Mouse (Mus musculus): ENCODE measurements around the gene Cacna2d3. TPM values are rescaled to one million over a fixed set of nuclear protein-coding genes. Genes with fewer than 3 reads are reported as not detected.

Cacna2d3 gene
- 0.84 and 0.92 TPM in 2 replicates for polyA plus RNA-seq (2015; fragmentation: Nextera tagmentation; extraction: Ambion mirVana)

DNA sequence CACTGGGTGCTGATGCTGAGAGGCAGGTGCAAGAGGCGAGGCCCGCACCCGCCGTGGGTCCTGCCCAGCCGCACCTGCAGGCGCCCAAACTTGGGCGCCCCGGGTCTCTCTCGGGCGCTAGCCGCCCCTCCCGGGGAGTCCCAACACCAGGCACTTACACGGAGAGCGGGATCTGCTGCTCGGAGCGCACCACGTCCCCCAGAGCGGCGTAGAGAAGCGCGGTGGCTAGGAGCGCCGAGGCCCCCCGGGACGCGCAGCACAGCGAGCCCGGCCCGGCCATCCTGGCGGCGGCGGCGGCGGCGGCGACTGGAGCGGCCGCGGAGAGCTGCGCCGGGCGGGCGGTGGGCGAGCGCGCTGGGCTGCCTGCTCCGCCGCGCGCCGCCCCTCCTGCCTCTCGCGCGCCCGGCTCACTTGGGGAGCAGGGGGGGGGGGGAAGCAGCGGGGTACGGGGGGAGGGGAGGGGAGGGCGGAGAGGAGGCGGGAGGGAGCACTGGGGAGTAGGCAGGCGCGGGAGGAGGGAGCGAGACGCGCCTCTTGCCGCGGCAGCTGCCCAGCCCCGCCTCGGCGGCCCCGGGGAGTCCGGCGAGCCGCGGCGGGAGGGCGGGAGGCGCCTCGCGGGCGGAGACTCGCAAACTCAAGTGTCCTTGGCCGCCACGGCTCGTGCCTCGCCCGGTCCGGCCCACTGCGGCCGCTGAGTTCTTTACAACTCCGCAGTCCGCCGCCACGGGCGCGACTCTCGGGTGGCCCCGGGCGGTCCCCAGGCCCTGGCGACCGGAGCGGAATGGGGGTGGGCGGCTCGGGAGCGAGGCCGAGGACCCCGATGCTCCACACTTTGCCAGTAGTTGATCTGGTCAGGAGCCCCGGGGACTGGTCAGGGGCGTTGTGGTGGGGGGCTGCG is at the start of gene Cacna2d3:
Gene Cacna2d3 (minus strand): TSS at position 377 of the 898 bp plus-strand sequence.
- H3K9me3 ChIP-seq (ENCODE audit: control insufficient read depth, low read length), result no peaks in the 10 kb centered on the region

DNA sequence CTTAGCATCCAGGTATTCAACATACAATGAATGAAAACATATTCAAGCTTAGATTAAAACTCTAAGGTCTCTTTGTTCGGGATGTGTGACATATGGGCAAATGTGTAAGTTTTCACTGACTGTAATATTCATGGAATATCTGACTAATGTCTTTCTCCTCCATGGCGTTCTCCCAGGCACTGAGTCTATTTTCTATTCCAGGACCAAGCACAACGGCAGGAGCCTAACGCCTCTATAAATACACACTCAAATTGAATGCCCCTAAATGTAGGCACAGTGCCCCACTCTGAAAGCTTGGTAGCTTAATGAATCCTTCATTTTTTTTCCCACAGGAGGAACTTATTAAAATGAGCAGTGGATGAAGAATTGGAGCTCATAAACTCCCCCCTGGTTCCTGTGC is 47.8 kb upstream of the Cacna2d3 start:
- Histone ChIP-seq H3K4me3 (ENCODE audit: low read length) (no peak overlapping the region), H3K9ac (ENCODE audit: low read depth, low read length) (no peak overlapping the region), H3K9me3 (ENCODE audit: control insufficient read depth, low read length) (no peaks in the 10 kb centered on the region; the same call in 1 of the 2 replicates), H3K27ac (ENCODE audit: low read length) (no peak overlapping the region), H3K4me1 (ENCODE audit: control insufficient read depth, insufficient read depth, low read length) (no peaks in the 10 kb centered on the region), H3K27me3 (replicated peaks; ENCODE audit: control insufficient read depth, insufficient read depth, low read length) (no peaks in the 10 kb centered on the region), H3K36me3 (ENCODE audit: control insufficient read depth, insufficient read depth, low read length) (no peaks in the 10 kb centered on the region), H3K4me2 (ENCODE audit: low read depth, low read length) (no peak overlapping the region)
- no peak for ATAC-seq
- 88% methylated on average over 4 of the region's 4 CpGs for WGBS

More for the DNA sequence above, at the start of gene Cacna2d3:
- Histone ChIP-seq H3K4me3 (ENCODE audit: low read length) (peak within 1 kb of the TSS; percentile 65), H3K27me3 (replicated peaks; ENCODE audit: control insufficient read depth, insufficient read depth, low read length) (peaks cover 68% of the 10 kb centered on the region), H3K27ac (ENCODE audit: low read length) (no peak within 1 kb of the TSS; the same call in 1 of the 2 replicates), H3K4me2 (ENCODE audit: low read depth, low read length) (peak within 1 kb of the TSS; percentile 100), H3K4me1 (ENCODE audit: control insufficient read depth, insufficient read depth, low read length) (0 out of 2 replicates have a peak, but pooled peaks cover 7% of the 10 kb centered on the region), H3K36me3 (ENCODE audit: control insufficient read depth, insufficient read depth, low read length) (no peaks in the 10 kb centered on the region), H3K9ac (ENCODE audit: low read depth, low read length) (peak within 1 kb of the TSS; percentile 67)
- peak; percentile 85 for ATAC-seq
- under 1% methylated on average over 89 of the region's 109 CpGs for WGBS

DNA sequence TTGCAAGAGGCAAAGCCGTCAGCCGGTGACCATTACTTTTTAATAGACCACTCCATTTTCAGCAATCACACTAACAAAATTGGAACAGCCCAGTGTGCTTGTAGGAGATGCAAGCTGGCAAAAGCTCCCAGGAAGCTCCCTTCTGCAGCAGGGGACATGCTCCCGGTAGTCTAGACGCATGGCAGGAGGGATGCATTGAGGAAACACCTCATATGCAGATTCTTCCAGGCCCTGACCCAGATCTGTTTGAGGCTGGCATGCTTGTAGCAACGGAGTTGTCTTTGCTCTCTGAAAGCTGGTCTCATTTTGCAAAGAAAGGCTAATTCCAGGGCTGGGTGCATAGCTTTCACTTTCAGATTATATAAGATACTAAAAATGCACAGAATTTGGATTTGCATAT is 31.2 kb upstream of the Cacna2d3 start:
- Histone ChIP-seq H3K4me3 (ENCODE audit: low read length) (no peak overlapping the region), H3K4me2 (ENCODE audit: low read depth, low read length) (no peak overlapping the region), H3K9me3 (ENCODE audit: control insufficient read depth, low read length) (no peaks in the 10 kb centered on the region), H3K4me1 (ENCODE audit: control insufficient read depth, insufficient read depth, low read length) (no peaks in the 10 kb centered on the region), H3K27ac (ENCODE audit: low read length) (no peak overlapping the region), H3K27me3 (replicated peaks; ENCODE audit: control insufficient read depth, insufficient read depth, low read length) (no peaks in the 10 kb centered on the region), H3K9ac (ENCODE audit: low read depth, low read length) (no peak overlapping the region), H3K36me3 (ENCODE audit: control insufficient read depth, insufficient read depth, low read length) (no peaks in the 10 kb centered on the region)
- ATAC-seq, result no peak
- WGBS, result 66% methylated on average over 5 of the region's 5 CpGs

DNA sequence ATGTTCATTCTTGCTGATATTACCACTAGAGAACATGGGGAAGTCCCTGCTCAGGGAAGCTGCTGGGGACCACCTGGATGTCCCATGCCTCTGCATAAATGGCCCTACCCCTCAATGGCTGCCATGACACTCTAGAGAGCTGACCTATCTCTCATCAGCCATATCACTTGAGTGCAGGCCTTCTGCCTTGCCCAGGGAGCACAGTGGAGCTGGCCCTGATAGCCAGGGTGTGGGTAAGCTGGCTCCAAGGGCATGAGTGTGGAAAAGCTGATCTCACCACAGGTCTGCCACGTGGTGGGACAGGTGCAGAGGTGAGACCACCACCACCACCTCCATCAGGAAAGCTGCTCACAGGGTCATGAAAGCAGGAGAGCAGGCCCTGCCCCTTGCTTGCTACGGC is 17.1 kb upstream of the Cacna2d3 start:
- Histone ChIP-seq H3K9ac (ENCODE audit: low read depth, low read length) (no peak overlapping the region), H3K9me3 (ENCODE audit: control insufficient read depth, low read length) (no peaks in the 10 kb centered on the region), H3K4me3 (ENCODE audit: low read length) (no peak overlapping the region), H3K27ac (ENCODE audit: low read length) (no peak overlapping the region), H3K4me2 (ENCODE audit: low read depth, low read length) (no peak overlapping the region), H3K36me3 (ENCODE audit: control insufficient read depth, insufficient read depth, low read length) (no peaks in the 10 kb centered on the region), H3K27me3 (replicated peaks; ENCODE audit: control insufficient read depth, insufficient read depth, low read length) (no peaks in the 10 kb centered on the region), H3K4me1 (ENCODE audit: control insufficient read depth, insufficient read depth, low read length) (no peaks in the 10 kb centered on the region)
- no peak for ATAC-seq
- 79% methylated on average over 2 of the region's 2 CpGs for WGBS

DNA sequence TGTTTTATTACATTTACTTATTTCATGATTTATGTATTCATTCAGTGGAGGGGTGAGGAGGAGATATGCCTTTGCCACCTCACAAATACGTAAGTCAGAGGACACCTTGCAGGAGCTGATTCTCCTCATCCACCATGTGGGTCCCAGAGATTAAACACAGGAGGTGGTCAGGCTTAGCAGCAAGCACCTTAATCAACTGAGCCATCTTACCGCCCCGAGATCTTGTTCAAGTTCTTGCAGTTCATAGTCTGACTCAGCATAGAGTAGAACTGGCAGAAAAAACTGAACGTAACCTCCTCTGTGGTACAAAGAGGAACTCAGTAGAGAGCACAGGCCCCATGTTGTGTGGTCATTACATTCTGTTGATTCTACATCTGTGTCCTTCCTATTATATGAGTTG is 8.6 kb upstream of the Cacna2d3 start:
- WGBS, result 88% methylated on average over 4 of the region's 4 CpGs
- no peak for ATAC-seq
- H3K27ac ChIP-seq (ENCODE audit: low read length), result no peak overlapping the region
- H3K27me3 ChIP-seq (replicated peaks; ENCODE audit: control insufficient read depth, insufficient read depth, low read length), result peaks cover 12% of the 10 kb centered on the region
- H3K9ac ChIP-seq (ENCODE audit: low read depth, low read length), result no peak overlapping the region
- H3K36me3 ChIP-seq (ENCODE audit: control insufficient read depth, insufficient read depth, low read length), result no peaks in the 10 kb centered on the region
- no peaks in the 10 kb centered on the region for H3K4me1 ChIP-seq (ENCODE audit: control insufficient read depth, insufficient read depth, low read length)
- no peak overlapping the region for H3K4me2 ChIP-seq (ENCODE audit: low read depth, low read length)
- H3K4me3 ChIP-seq (ENCODE audit: low read length), result no peak overlapping the region
- H3K9me3 ChIP-seq (ENCODE audit: control insufficient read depth, low read length), result no peaks in the 10 kb centered on the region

DNA sequence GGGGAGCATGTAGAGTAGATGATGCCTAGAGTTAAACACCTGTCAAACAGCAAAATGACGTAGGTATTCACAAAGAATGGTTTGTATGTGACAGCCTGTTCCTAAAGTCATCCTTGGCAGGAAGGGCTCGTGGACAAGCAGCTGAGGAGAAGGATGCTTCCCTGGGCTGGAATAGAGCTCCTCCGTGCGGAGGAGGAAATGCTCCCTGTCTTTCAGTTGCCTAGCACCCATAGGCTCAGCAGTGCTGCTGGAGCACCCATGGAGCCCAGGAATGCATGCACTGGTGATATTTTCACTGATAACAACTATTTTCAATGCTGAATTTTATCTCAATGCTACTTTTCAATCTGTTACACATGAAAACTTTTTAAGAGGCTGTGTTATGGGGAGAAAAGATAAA is 7.3 kb upstream of the Cacna2d3 start:
- H3K9me3 ChIP-seq (ENCODE audit: control insufficient read depth, low read length), result no peaks in the 10 kb centered on the region
- H3K27ac ChIP-seq (ENCODE audit: low read length), result no peak overlapping the region
- H3K4me1 ChIP-seq (ENCODE audit: control insufficient read depth, insufficient read depth, low read length), result no peaks in the 10 kb centered on the region
- H3K36me3 ChIP-seq (ENCODE audit: control insufficient read depth, insufficient read depth, low read length), result no peaks in the 10 kb centered on the region
- H3K4me3 ChIP-seq (ENCODE audit: low read length), result no peak overlapping the region
- H3K4me2 ChIP-seq (ENCODE audit: low read depth, low read length), result no peak overlapping the region
- no peak overlapping the region for H3K9ac ChIP-seq (ENCODE audit: low read depth, low read length)
- no peak for ATAC-seq
- 72% methylated on average over 4 of the region's 4 CpGs for WGBS
- peaks cover 19% of the 10 kb centered on the region for H3K27me3 ChIP-seq (replicated peaks; ENCODE audit: control insufficient read depth, insufficient read depth, low read length)

DNA sequence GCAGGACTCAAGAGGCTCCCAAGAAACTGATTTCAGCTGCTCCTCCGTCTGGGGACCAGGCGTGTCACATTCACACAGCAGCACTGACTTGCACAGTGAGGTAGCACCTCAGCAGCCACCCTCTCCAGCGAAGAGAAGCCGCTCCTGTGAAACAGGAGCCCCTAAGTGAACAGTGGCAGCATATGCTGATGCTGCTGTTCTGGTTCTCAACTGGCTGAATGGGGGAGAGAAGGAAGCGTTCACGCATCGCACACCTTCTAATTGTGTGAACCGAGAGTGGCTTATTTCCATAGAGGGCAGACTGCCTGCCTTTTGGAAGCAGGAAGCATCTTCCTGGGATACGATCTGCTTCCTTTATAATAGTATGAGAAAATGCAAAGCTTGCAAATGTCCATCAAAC is 5.9 kb upstream of the Cacna2d3 start:
- Histone ChIP-seq H3K27ac (ENCODE audit: low read length) (no peak overlapping the region), H3K9me3 (ENCODE audit: control insufficient read depth, low read length) (no peaks in the 10 kb centered on the region), H3K4me3 (ENCODE audit: low read length) (no peak overlapping the region), H3K9ac (ENCODE audit: low read depth, low read length) (no peak overlapping the region), H3K4me1 (ENCODE audit: control insufficient read depth, insufficient read depth, low read length) (no peaks in the 10 kb centered on the region), H3K27me3 (replicated peaks; ENCODE audit: control insufficient read depth, insufficient read depth, low read length) (peaks cover 33% of the 10 kb centered on the region), H3K36me3 (ENCODE audit: control insufficient read depth, insufficient read depth, low read length) (no peaks in the 10 kb centered on the region), H3K4me2 (ENCODE audit: low read depth, low read length) (no peak overlapping the region)
- no peak for ATAC-seq
- 74% methylated on average over 9 of the region's 9 CpGs for WGBS

DNA sequence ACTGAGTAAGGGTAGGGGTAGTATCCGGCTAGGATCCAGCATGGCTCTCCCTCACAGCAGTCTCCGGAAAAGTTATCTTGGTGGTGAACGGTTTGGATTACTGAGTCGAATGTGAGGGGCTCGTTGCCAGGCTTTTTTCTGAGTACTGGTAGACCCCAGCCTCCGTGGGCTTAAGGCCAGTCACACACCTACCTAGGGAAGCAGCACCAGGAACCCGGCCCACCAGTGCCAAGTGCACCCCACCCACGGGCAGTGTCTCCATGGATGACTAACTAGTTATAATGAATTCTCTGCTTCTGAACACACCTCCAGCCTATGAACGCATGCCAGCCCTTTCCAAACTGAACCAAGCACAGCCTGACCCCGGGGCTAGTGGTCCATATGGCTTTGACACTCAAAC is 1.6 kb upstream of the Cacna2d3 start:
- Histone ChIP-seq H3K9me3 (ENCODE audit: control insufficient read depth, low read length) (no peaks in the 10 kb centered on the region), H3K9ac (ENCODE audit: low read depth, low read length) (0 out of 2 replicates have a peak overlapping the region, but pooled peaks have one; percentile 67), H3K4me2 (ENCODE audit: low read depth, low read length) (peak overlapping the region; percentile 100), H3K4me1 (ENCODE audit: control insufficient read depth, insufficient read depth, low read length) (0 out of 2 replicates have a peak, but pooled peaks cover 7% of the 10 kb centered on the region), H3K36me3 (ENCODE audit: control insufficient read depth, insufficient read depth, low read length) (no peaks in the 10 kb centered on the region), H3K27me3 (replicated peaks; ENCODE audit: control insufficient read depth, insufficient read depth, low read length) (peaks cover 64% of the 10 kb centered on the region), H3K27ac (ENCODE audit: low read length) (no peak overlapping the region), H3K4me3 (ENCODE audit: low read length) (peak overlapping the region; percentile 65)
- ATAC-seq, result no peak
- WGBS, result 9% methylated on average over 10 of the region's 10 CpGs

DNA sequence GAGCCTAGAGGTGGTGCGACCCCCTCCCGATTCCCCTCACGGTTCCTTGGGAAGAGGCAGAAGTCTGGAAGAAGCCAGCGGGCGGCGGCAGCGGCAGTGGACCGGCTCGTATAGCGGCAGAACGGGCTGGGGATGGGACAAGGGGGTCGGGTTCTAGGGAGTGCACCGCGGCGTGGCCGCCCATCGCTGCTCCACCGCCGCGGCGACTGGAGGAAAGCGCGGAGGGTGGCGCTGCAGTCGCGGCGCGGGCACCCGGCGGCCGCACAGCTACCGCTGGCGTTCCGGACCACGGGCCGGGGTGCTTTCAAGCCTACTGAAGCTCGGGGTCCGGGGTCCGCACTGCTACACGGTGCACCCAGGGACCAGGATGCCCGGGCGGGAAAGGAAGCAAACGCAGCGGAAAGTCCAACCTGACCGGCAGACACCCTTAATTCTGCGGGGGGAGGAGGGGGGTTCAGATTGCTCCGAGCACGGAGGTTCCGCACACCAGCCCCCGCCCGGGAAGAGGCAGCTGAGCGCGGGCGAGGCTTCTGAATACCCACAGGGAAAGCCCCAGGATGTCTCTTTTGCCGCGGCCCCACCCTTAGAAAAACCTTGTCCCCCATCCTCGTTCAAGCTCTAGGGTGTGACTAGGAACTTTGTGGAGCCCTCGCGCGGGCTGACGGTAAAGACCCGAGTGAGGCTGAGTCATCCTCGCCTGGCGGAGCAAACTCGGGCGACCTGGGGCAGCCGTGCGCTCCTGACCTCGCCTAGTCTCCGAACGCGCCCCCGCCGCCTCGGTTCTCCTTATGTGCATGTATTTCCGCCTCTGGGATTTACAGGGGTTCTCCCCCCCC is 940 bp upstream of the Cacna2d3 start:
- Histone ChIP-seq H3K27me3 (replicated peaks; ENCODE audit: control insufficient read depth, insufficient read depth, low read length) (peaks cover 64% of the 10 kb centered on the region), H3K4me1 (ENCODE audit: control insufficient read depth, insufficient read depth, low read length) (0 out of 2 replicates have a peak, but pooled peaks cover 7% of the 10 kb centered on the region), H3K36me3 (ENCODE audit: control insufficient read depth, insufficient read depth, low read length) (no peaks in the 10 kb centered on the region), H3K9me3 (ENCODE audit: control insufficient read depth, low read length) (no peaks in the 10 kb centered on the region), H3K4me3 (ENCODE audit: low read length) (peak overlapping the region; percentile 65), H3K9ac (ENCODE audit: low read depth, low read length) (peak overlapping the region; percentile 67), H3K4me2 (ENCODE audit: low read depth, low read length) (peak overlapping the region; percentile 100), H3K27ac (ENCODE audit: low read length) (no peak overlapping the region; the same call in 1 of the 2 replicates)
- under 1% methylated on average over 76 of the region's 76 CpGs for WGBS
- ATAC-seq, result peak; percentile 60

Measured in intestine, embryonic 16.5 days (tissue).